In the genomic region with DNA sequence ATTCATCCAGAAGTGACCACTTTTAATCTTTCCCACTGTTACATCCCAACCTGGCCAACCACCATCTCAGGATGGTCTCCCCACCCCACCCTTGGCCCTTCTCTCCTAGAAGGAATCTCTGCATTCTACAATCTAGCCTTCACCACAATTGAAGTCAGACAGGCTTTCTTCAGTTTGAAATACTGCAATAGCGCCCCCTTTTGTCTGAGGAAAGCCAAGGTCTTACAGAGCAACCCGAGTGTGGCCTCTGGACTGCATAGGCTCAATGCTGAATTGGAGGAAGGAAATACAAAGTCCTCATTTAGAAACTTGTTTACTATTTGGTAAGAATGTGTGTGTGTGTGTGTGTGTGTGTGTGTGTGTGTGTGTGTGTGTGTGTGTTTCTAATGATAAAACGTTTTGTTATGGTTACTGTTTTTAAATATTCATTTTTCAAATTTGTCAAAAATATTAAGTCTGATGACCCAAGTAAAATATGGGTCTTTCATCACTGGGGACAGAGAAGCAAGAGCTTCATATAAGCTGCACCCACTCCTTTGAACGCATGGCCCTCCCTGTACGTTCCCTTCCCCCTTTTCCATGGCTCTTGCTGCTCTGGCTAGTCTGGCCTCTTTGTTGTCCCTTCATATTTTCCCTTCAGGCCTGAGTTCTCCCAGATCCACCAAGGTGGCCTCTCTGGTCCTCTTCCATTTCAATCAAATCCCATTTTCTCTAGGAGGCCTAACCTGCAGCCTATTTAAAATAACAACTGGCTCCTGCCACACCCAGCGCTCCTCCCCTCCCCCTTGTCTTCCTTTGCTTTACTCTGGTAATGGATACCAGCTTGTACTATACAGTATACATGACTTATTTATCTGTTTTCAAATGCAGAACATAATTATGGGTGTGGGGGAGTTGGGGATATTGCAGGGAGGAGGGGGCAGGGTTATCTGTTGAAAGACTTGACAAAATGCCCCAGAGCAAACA, we compare ENCODE assay signal across 9 mouse cellular contexts.
A peak's percentile ranks its signal among the peaks of the same experiment; 100 is the strongest.
DNase-seq lines count a peak whose midpoint lies in the region; ATAC-seq and TF ChIP-seq lines count a peak whose summit lies in the region.
"Had no signal": no experiment of that assay in that cellular context is flagged by ENCODE, and none has a peak within 500 bp of the region (broad histone marks: within the 10 kb centered on the region; RNA-seq: fewer than 3 reads in every experiment).

No protein-coding gene starts in this region.

- peak; percentile 66 for ATAC-seq in megakaryocyte-erythroid progenitor cell, adult 5-6 weeks (replicated peaks; ENCODE audit: low FRiP score, low TSS enrichment, poor library complexity, severe bottlenecking)

- no peak overlapping the region for H3K4me3 ChIP-seq in layer of hippocampus, adult 2 months
- H3K4me3 ChIP-seq: erythroblast, embryonic 14.5 days had no signal

- peak in 1 of 2 experiments; percentile 45 for DNase-seq in layer of hippocampus, adult 2 months (ENCODE audit: low spot score in 2 of 2)
- no peak for DNase-seq in layer of hippocampus, adult 9-10 months (ENCODE audit: low spot score)
- peak; percentile 81 for DNase-seq in R1 (ENCODE audit: low read depth, low spot score)
- peak; percentile 45 to 65 for DNase-seq in cerebellum, postnatal 25 days
- DNase-seq in kidney, postnatal 10 days: peak; percentile 52
- no peak for DNase-seq in spleen, adult 12 weeks (ENCODE audit: low spot score)
- DNase-seq in spleen, postnatal 14 days (ENCODE audit: low spot score in 2 of 2): no peak

- peak; percentile 72 for TF ChIP-seq CTCF in layer of hippocampus, adult 2 months (conservative IDR thresholded peaks at IDR 0.05)

- no peak overlapping the region for H3K27ac ChIP-seq in layer of hippocampus, adult 2 months

Comparison
In these comparisons a context has a peak if more than half of its experiments do, and no peak if none do; other contexts are left out.
1. DNase-seq: peak in R1 (single experiment), cerebellum, postnatal 25 days (2 of 2) and kidney, postnatal 10 days (single experiment); none in layer of hippocampus, adult 9-10 months (single experiment), spleen, adult 12 weeks (single experiment) and spleen, postnatal 14 days (0 of 2).